ENCODE assay signal across 20 mouse cellular contexts in genomic region chr14:9150841-9151240, GRCm38 (mm10).
DNase-seq lines count a peak whose midpoint lies in the region; TF ChIP-seq lines count a peak whose summit lies in the region.
"Had no signal": no experiment of that assay in that cellular context is flagged by ENCODE, and none has a peak within 500 bp of the region (broad histone marks: within the 10 kb centered on the region; RNA-seq: fewer than 3 reads in every experiment).

No protein-coding gene starts in this region.

- no peaks in the 10 kb centered on the region for H3K27me3 ChIP-seq in CH12.LX (replicated peaks)
- H3K27me3 ChIP-seq: embryonic facial prominence, embryonic 12.5 days; forebrain, embryonic 13.5 days; heart, embryonic 15.5 days had no signal

- no peak for TF ChIP-seq RAD21 in CH12.LX (IDR thresholded peaks at IDR 0.05; ENCODE audit: low read depth, low read length)

- TF ChIP-seq EP300 in CH12.LX (IDR thresholded peaks at IDR 0.05; ENCODE audit: low read length), result no peak

- H3K4me3 ChIP-seq in CH12.LX (replicated peaks in 1 of 3; ENCODE audit: low read depth in 2 of 3, low read length in 2 of 3, poor library complexity in 1 of 3), result no peak overlapping the region
- H3K4me3 ChIP-seq: embryonic facial prominence, embryonic 12.5 days; forebrain, embryonic 13.5 days; gastrocnemius, adult 2 months; heart, embryonic 15.5 days had no signal

- no peak overlapping the region for H3K4me2 ChIP-seq in CH12.LX (ENCODE audit: insufficient read depth, low read depth, poor library complexity, severe bottlenecking)
- H3K4me2 ChIP-seq: embryonic facial prominence, embryonic 12.5 days; forebrain, embryonic 13.5 days; heart, embryonic 11.5 days; heart, embryonic 15.5 days; hindbrain, embryonic 14.5 days had no signal

- peak; percentile 30 for DNase-seq in heart, adult 11 months
- no peak for DNase-seq in heart, adult 9 months (ENCODE audit: low spot score in 2 of 2)
- peak; percentile 53 for DNase-seq in CH12.LX (ENCODE audit: extremely low read depth)
- DNase-seq in brain, embryonic 14.5 days (ENCODE audit: low read depth), result peak; percentile 41
- peak; percentile 7 for DNase-seq in embryo, embryonic 9.5 days (ENCODE audit: extremely low spot score)
- no peak for DNase-seq in T-cell, adult 2 months (ENCODE audit: low spot score)
- DNase-seq in lung, postnatal 14 days, result no peak
- DNase-seq: adrenal gland, adult 8-10 months; cerebellum, adult 18-20 months; cerebellum, adult 9-11 months; gastrocnemius, adult 2 months; gastrocnemius, postnatal 36 days; heart, adult 18-20 months; heart, postnatal 14 days; kidney, adult 2 months had no signal

- no peaks in the 10 kb centered on the region for H3K36me3 ChIP-seq in CH12.LX (replicated peaks in 1 of 2; ENCODE audit: control insufficient read depth in 1 of 2, insufficient read depth in 1 of 2, low read length in 1 of 2)
- H3K36me3 ChIP-seq: embryonic facial prominence, embryonic 12.5 days; heart, embryonic 15.5 days had no signal

- peaks cover 0 to 17% of the 10 kb centered on the region in 2 experiments; a peak in 2 of 4 replicates for H3K4me1 ChIP-seq in CH12.LX (ENCODE audit: control insufficient read depth in 1 of 2, insufficient read depth in 2 of 2)
- H3K4me1 ChIP-seq: embryonic facial prominence, embryonic 12.5 days; forebrain, embryonic 13.5 days; heart, embryonic 15.5 days had no signal

- no peak for TF ChIP-seq POLR2A in CH12.LX (IDR thresholded peaks at IDR 0.05; ENCODE audit: low read depth, low read length)
- no peak for TF ChIP-seq POLR2A in brain, embryonic 14.5 days (IDR thresholded peaks at IDR 0.05; ENCODE audit: borderline replicate concordance, extremely low read depth, insufficient read depth, insufficient read length, poor library complexity, severe bottlenecking)

- in situ Hi-C loops in CH12.LX (cut with MboI; ENCODE audit: low pct_ligation_motif_present, low pct_unique_long_range_greater_than_20kb, low sequenced_read_pairs), result no loop called here

- dilution Hi-C loops in CH12.LX (cut with MboI; ENCODE audit: extremely low pct_ligation_motif_present, extremely low pct_unique_long_range_greater_than_20kb, low sequenced_read_pairs), result no loop called here

- no peak for TF ChIP-seq CTCF in CH12.LX (conservative IDR thresholded peaks at IDR 0.05 in 1 of 2, IDR thresholded peaks at IDR 0.05 in 1 of 2; ENCODE audit: low read depth in 2 of 2, low read length in 2 of 2)
- TF ChIP-seq CTCF in brain, embryonic 14.5 days (IDR thresholded peaks at IDR 0.05; ENCODE audit: borderline replicate concordance, extremely low read depth, insufficient read depth, insufficient read length), result no peak

- H3K9ac ChIP-seq in CH12.LX (ENCODE audit: insufficient read depth, low read depth), result no peak overlapping the region
- H3K9ac ChIP-seq: embryonic facial prominence, embryonic 12.5 days; forebrain, embryonic 13.5 days; heart, embryonic 15.5 days; hindbrain, embryonic 14.5 days had no signal

- H3K79me2 ChIP-seq in CH12.LX (replicated peaks; ENCODE audit: control insufficient read depth, extremely low read depth, insufficient read depth, poor library complexity, severe bottlenecking), result no peaks in the 10 kb centered on the region

- H3K27ac ChIP-seq in CH12.LX (ENCODE audit: insufficient read depth, low read depth), result no peak overlapping the region
- H3K27ac ChIP-seq: embryonic facial prominence, embryonic 12.5 days; forebrain, embryonic 13.5 days; gastrocnemius, adult 2 months; heart, embryonic 15.5 days; hindbrain, embryonic 14.5 days had no signal

- no peaks in the 10 kb centered on the region for H3K9me3 ChIP-seq in CH12.LX (replicated peaks; ENCODE audit: low read length)
- H3K9me3 ChIP-seq: embryonic facial prominence, embryonic 12.5 days; forebrain, embryonic 13.5 days; heart, embryonic 15.5 days had no signal

TF ChIP-seq in CH12.LX, 34 proteins besides CTCF, POLR2A, EP300 and RAD21:
- TF ChIP-seq NRF1 (IDR thresholded peaks at IDR 0.05; ENCODE audit: low read depth, low read length), result no peak

Comparison
In these comparisons a context has a peak if more than half of its experiments do, and no peak if none do; other contexts are left out.
1. DNase-seq: peak in heart, adult 11 months (single experiment), CH12.LX (single experiment), brain, embryonic 14.5 days (single experiment) and embryo, embryonic 9.5 days (single experiment); none in heart, adult 9 months (0 of 2), T-cell, adult 2 months (single experiment) and lung, postnatal 14 days (single experiment).